Mouse (Mus musculus): ENCODE results near the gene Fnbp4. TPM values are rescaled to one million over a fixed set of nuclear protein-coding genes. Genes with fewer than 3 reads are reported as not detected.
A peak's percentile ranks its signal among the peaks of the same experiment; 100 is the strongest.

Fnbp4 gene
- polyA plus RNA-seq, 1 experiment from 2014 or later = 53.4 TPM

DNA sequence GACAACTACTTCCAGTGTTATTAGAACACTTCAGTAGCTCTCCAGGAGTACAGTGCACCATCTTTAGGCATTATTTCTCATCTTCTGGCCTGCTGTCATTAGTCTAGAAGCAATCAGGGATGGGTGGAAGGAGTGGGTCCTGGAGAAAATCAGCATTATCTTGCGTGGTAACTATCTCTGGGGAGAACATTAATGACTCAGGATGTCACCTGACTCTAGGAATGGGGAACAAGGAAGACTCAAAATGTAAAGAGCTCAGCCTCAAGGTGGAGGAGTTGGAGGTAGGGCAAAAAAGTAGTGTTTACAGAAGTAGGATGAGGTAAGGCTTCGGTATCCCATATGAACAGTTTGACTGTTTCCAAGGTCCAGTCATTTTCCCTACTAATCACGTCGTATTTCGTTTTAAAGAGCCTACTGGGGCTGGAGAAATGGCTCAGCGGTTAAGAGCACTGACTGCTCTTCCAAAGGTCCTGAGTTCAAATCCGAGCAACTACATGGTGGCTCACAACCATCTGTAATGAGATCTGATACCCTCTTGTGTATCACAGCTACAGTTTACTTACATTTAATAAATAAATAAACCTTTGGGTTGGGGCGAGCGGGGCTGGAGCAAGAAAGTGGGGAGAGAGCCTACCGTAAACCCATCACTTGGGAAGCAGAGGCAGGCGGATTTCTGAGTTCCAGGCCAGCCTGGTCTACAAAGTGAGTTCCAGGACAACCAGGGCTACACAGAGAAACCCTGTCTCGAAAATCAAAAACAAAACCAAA, 701 bp upstream of the Fnbp4 start:
- 55% methylated on average over 12 of the region's 12 CpGs for WGBS
- H3K4me3 ChIP-seq = peak overlapping the region; percentile 90
- H3K36me3 ChIP-seq = peaks cover 19% of the 10 kb centered on the region
- H3K4me1 ChIP-seq = peaks cover 22% of the 10 kb centered on the region
- peak overlapping the region; percentile 66 for H3K4me2 ChIP-seq
- no peaks in the 10 kb centered on the region for H3K9me3 ChIP-seq
- peak overlapping the region; percentile 89 for H3K27ac ChIP-seq (replicated peaks)
- no peak for ATAC-seq (ENCODE audit: extremely low read depth, insufficient number of reproducible peaks, low FRiP score, low TSS enrichment)
- H3K27me3 ChIP-seq (replicated peaks) = no peaks in the 10 kb centered on the region
- peak overlapping the region; percentile 21; the same call in 1 of the 2 replicates for H3K9ac ChIP-seq

DNA sequence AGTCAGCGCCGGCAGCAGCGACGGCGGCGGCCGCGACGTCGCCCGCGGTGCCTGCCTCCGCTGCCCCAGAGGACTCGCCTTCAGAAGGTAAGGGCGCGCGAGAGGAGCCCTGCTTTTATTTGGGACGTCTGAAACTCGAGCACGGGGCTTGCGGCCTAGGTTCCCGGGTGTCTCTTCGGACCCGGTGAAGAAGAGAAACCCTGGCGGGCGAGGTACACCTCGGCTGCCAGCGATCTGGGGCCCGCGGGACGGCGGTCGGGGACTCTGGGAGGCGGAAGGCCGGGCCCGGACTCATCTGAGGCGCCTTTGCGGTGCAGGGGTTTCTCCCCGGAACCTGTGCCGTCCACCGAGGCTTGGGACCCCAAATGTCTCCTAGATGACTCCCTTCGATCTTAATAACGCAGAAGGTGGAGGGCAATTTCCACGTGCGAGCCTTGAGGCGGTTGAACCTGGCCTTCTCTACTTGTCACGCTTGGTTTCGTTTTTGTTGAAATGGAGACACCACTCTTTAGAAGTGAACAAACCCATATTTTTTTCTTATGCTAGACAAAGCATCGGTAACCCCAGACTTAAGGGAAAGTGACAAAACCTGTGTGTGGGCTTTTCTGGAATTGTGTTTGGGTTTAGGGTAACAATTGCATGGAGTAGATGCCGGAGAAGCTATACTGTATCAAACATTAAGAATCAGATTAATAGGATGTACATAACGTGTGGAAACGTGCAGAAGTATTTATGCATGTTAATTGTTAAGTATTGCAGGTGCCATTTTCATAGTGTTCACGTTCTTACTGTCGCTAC, 769 bp downstream of the Fnbp4 start:
- H3K9ac ChIP-seq = peak overlapping the region; percentile 93
- peaks cover 29% of the 10 kb centered on the region for H3K36me3 ChIP-seq
- H3K27ac ChIP-seq (replicated peaks) = peak overlapping the region; percentile 99
- H3K4me3 ChIP-seq = peak overlapping the region; percentile 90
- H3K9me3 ChIP-seq = no peaks in the 10 kb centered on the region
- no peaks in the 10 kb centered on the region for H3K27me3 ChIP-seq (replicated peaks)
- peaks cover 29% of the 10 kb centered on the region for H3K4me1 ChIP-seq
- WGBS = under 1% methylated on average over 54 of the region's 54 CpGs
- ATAC-seq (ENCODE audit: extremely low read depth, insufficient number of reproducible peaks, low FRiP score, low TSS enrichment) = peak; percentile 20
- peak overlapping the region; percentile 89 for H3K4me2 ChIP-seq

DNA sequence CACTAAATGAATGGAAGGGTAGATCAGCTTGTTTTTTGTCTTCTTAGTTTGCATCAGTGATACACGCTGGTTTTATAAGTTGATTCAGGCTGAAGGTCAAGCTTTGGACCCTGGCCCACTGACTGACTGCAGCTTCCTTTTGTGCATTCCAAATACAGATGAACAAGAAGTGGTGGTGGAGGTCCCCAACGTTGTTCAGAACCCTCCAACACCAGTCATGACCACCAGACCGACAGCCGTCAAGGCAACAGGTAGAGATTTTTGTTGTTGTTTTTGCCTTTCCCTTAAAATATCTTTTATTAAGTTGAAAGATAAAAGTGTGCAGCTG, 1.3 kb downstream of the Fnbp4 start:
- no peaks in the 10 kb centered on the region for H3K9me3 ChIP-seq
- H3K4me2 ChIP-seq = peak overlapping the region; percentile 89
- WGBS = 15% methylated on average over 4 of the region's 4 CpGs
- peak overlapping the region; percentile 93 for H3K9ac ChIP-seq
- H3K4me3 ChIP-seq = peak overlapping the region; percentile 90
- ATAC-seq (ENCODE audit: extremely low read depth, insufficient number of reproducible peaks, low FRiP score, low TSS enrichment) = no peak
- peak overlapping the region; percentile 99 for H3K27ac ChIP-seq (replicated peaks)
- H3K27me3 ChIP-seq (replicated peaks) = no peaks in the 10 kb centered on the region
- H3K36me3 ChIP-seq = peaks cover 34% of the 10 kb centered on the region
- peaks cover 29% of the 10 kb centered on the region for H3K4me1 ChIP-seq

DNA sequence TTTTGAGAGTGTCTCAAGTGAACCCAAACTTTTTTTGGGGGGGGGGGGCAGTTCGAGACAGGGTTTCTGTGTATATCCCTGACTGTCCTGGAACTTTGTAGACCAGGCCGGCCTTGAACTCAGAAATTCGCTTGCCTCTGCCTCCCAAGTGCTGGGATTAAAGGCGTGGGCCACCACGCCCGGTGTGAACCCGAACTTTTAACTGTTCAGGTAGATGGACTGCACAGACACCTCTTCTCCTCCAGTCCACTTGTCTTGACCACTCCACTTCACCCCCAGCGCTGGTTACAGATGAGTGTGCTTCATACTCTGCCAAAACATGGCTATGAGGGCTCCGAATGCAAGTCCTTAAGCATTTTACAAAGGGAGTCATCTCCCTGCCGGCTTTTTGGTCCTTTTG, 2.0 kb downstream of the Fnbp4 start:
- H3K36me3 ChIP-seq = peaks cover 41% of the 10 kb centered on the region
- no peaks in the 10 kb centered on the region for H3K27me3 ChIP-seq (replicated peaks)
- WGBS = 85% methylated on average over 10 of the region's 10 CpGs
- H3K27ac ChIP-seq (replicated peaks) = no peak overlapping the region
- H3K9ac ChIP-seq = peak overlapping the region; percentile 93
- no peaks in the 10 kb centered on the region for H3K9me3 ChIP-seq
- H3K4me2 ChIP-seq = peak overlapping the region; percentile 89
- ATAC-seq (ENCODE audit: extremely low read depth, insufficient number of reproducible peaks, low FRiP score, low TSS enrichment) = no peak
- peak overlapping the region; percentile 90 for H3K4me3 ChIP-seq
- H3K4me1 ChIP-seq = peaks cover 29% of the 10 kb centered on the region

DNA sequence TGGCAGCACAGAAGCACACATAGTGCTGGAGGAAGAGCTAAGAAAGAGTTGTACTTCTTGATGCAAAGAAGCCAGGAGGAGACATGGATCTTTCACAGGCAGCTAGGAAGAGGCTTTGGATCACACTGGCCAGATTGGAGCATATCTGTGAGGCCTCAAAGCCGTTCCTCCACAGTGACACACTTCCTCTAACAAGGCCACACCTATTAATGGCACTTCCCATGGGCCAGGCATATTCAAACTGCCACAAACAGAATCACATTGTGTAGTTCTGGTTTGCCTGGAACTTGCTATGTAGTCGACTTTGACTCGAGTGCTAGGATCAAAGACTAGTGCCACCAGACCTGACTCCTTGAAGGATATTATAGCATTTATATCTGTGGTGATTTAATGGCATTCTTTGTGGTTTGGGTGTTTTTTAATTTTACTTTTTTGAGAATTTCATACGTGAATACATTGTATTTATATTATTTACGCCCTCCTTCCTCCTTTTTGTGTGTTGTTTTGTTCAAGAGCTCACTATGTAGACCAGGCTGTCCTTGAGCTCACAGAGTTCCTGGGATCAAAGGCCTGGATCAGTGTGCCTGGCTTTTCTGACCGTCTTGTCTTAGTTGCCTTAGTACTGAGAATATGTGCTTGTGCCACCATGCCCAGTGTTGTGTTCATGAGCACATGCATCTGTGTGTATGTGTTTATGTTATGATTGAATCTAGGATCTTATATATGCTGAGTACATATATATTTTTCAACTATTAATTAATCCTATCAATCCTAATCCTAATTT, 4.7 kb downstream of the Fnbp4 start:
- H3K27me3 ChIP-seq (replicated peaks) = no peaks in the 10 kb centered on the region
- H3K9ac ChIP-seq = no peak overlapping the region
- H3K4me2 ChIP-seq = peak overlapping the region; percentile 17
- H3K4me3 ChIP-seq = no peak overlapping the region
- H3K4me1 ChIP-seq = peaks cover 29% of the 10 kb centered on the region
- ATAC-seq (ENCODE audit: extremely low read depth, insufficient number of reproducible peaks, low FRiP score, low TSS enrichment) = no peak
- no peaks in the 10 kb centered on the region for H3K9me3 ChIP-seq
- H3K27ac ChIP-seq (replicated peaks) = no peak overlapping the region
- H3K36me3 ChIP-seq = peaks cover 68% of the 10 kb centered on the region
- WGBS = 74% methylated on average over 6 of the region's 6 CpGs

DNA sequence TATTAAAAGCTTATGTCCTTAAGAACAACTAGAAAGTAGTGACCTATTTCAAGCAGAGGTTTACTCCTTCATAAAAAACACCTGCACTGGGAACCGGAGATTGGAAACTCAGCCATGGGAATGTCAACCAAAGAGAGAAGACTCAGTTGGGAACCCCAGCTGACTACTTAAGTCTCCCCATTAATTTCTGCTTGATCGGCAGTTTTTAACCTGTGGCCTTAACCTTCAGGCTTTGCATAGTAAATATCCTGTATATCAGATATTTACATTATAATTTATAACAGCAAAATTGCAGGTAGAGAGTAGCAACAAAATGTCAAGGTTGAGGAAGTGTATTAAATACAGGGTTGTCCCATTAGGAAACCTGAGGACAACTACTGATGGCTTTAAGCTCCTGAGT, 8.4 kb downstream of the Fnbp4 start:
- Histone ChIP-seq H3K4me1 (peaks cover 15% of the 10 kb centered on the region), H3K4me3 (no peak overlapping the region), H3K9me3 (no peaks in the 10 kb centered on the region), H3K36me3 (peaks cover 89% of the 10 kb centered on the region), H3K4me2 (no peak overlapping the region), H3K9ac (no peak overlapping the region), H3K27ac (replicated peaks) (no peak overlapping the region), H3K27me3 (replicated peaks) (no peaks in the 10 kb centered on the region)
- WGBS = 88% methylated on average over 2 of the region's 2 CpGs
- ATAC-seq (ENCODE audit: extremely low read depth, insufficient number of reproducible peaks, low FRiP score, low TSS enrichment) = no peak

DNA sequence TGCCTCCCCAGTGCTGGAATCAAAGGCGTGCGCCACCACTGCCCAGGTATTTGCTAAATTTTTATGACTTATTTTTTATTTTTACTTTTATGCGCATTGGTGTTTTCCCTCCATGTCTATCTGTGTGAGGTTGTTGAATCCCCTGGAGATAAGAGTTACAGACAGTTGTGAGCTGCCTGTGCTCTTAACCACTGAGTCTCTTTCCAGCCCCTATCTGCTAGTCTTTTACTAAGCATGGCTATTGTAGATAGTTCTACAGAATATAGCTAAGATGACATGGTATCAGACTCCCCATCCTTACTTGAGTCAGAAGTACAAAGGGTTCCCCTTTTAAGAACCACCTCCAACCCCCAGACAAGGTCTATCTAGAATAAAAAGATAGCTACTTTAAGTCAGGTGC, 9.0 kb downstream of the Fnbp4 start:
- WGBS = 90% methylated on average over 3 of the region's 3 CpGs
- Histone ChIP-seq H3K9me3 (no peaks in the 10 kb centered on the region), H3K36me3 (peaks cover 92% of the 10 kb centered on the region)

DNA sequence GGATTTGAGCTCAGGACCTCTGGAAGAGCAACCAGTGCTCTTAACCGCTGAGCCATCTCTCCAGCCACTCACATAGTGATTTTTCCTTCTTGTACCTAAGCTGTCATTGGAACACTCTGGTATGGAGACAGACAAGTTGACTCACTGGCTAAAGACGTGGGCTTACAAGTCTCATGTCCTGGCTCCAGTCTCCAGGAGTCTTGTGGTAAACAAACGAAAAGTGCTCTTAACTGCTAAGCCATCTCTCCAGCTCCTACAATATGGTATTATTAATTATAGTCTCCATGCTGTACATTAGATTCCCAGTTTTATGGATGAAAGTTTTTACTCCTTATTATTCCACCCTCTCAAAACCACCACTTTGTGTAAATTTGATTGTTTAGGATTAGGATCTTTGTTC, 20.0 kb downstream of the Fnbp4 start:
- ATAC-seq (ENCODE audit: extremely low read depth, insufficient number of reproducible peaks, low FRiP score, low TSS enrichment) = no peak
- H3K4me2 ChIP-seq = no peak overlapping the region
- 81% methylated on average over 3 of the region's 3 CpGs for WGBS
- H3K4me3 ChIP-seq = no peak overlapping the region
- no peaks in the 10 kb centered on the region for H3K4me1 ChIP-seq
- H3K9ac ChIP-seq = no peak overlapping the region
- no peaks in the 10 kb centered on the region for H3K9me3 ChIP-seq
- H3K36me3 ChIP-seq = peaks cover 96% of the 10 kb centered on the region
- no peaks in the 10 kb centered on the region for H3K27me3 ChIP-seq (replicated peaks)
- H3K27ac ChIP-seq (replicated peaks) = no peak overlapping the region

More for the DNA sequence above, 9.0 kb downstream of the Fnbp4 start:
- H3K27me3 ChIP-seq (replicated peaks) = no peaks in the 10 kb centered on the region
- H3K4me3 ChIP-seq = no peak overlapping the region
- ATAC-seq (ENCODE audit: extremely low read depth, insufficient number of reproducible peaks, low FRiP score, low TSS enrichment) = no peak
- no peak overlapping the region for H3K9ac ChIP-seq
- H3K4me1 ChIP-seq = peaks cover 9% of the 10 kb centered on the region
- no peak overlapping the region for H3K4me2 ChIP-seq
- no peak overlapping the region for H3K27ac ChIP-seq (replicated peaks)

DNA sequence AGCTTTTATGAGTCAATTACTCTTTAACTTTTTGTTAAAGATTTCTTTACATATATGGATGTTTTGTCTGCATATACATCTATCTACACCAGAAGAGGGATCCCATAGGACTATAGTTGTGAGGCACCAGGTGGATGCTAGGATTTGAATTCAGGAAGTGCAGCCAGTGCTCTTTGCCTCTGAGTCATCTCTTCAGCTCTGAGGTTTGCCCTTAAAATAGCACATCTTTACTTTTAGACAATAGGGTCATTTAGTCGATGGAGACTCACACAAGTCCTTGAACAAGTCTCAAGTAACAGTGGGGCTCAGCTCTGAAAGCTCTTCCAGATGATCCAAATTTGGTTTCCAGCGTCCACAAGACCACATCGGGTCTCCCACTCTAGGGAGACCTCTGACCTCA, 36.2 kb downstream of the Fnbp4 start:
- Histone ChIP-seq H3K27ac (replicated peaks) (no peak overlapping the region), H3K36me3 (peaks cover 50% of the 10 kb centered on the region), H3K4me2 (no peak overlapping the region), H3K9me3 (no peaks in the 10 kb centered on the region), H3K27me3 (replicated peaks) (peaks cover 12% of the 10 kb centered on the region; the same call in 1 of the 2 replicates), H3K9ac (no peak overlapping the region), H3K4me1 (peaks cover 19% of the 10 kb centered on the region), H3K4me3 (no peak overlapping the region)
- ATAC-seq (ENCODE audit: extremely low read depth, insufficient number of reproducible peaks, low FRiP score, low TSS enrichment) = no peak
- WGBS = 23% methylated on average over 3 of the region's 3 CpGs

DNA sequence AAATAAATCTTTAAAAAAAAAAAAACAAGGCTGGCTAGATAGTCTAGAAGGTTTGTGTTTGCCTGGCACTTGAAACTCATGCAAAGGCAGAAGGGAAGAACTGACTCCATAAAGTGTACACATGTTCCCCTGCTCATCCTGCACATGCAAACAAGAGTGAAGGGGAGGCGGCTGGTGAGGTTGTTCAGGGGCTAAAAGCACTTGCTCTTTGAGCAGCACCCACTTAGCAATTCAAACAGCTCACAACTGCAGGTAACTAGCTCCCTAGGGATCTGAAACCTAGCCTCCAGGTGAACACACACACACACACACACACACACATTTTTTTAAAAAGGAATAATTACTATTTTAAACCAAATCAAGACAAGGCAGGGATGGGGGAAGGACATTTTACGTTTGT, 36.8 kb downstream of the Fnbp4 start:
- H3K9ac ChIP-seq = peak overlapping the region; percentile 82; the same call in 1 of the 2 replicates
- 0 out of 2 replicates have a peak overlapping the region, but pooled peaks have one; percentile 17 for H3K27ac ChIP-seq (replicated peaks)
- no peak overlapping the region for H3K4me3 ChIP-seq
- H3K4me2 ChIP-seq = peak overlapping the region; percentile 97
- ATAC-seq (ENCODE audit: extremely low read depth, insufficient number of reproducible peaks, low FRiP score, low TSS enrichment) = no peak
- no peaks in the 10 kb centered on the region for H3K9me3 ChIP-seq
- H3K27me3 ChIP-seq (replicated peaks) = peaks cover 12% of the 10 kb centered on the region; the same call in 1 of the 2 replicates
- 45% methylated on average over 2 of the region's 2 CpGs for WGBS
- H3K36me3 ChIP-seq = peaks cover 44% of the 10 kb centered on the region
- peaks cover 19% of the 10 kb centered on the region for H3K4me1 ChIP-seq

DNA sequence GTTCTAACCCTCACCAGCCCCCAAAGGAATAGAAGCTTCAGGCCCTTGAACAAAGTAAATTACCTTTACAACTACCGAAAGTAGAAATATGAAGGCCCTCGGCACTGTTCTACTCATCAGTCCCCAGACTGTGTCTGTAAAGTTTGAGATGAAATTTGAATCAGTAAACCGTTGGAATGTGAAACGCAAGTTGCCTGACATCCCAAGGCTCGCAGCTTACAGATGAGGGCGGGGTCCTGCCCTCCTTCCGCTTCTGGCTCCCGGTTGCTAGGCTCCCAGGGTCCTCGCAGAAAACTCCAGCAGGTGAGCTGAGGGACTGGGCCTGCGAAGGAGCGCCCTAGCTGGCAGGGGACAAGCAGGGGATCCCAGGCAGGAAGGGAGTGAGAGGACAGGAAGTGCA, 37.3 kb downstream of the Fnbp4 start, which contains the start of gene Agbl2:
TSS of gene Agbl2 (plus strand) at position 270 of the 400 bp plus-strand sequence.
- H3K9me3 ChIP-seq = no peaks in the 10 kb centered on the region
- H3K27ac ChIP-seq (replicated peaks) = 0 out of 2 replicates have a peak within 1 kb of the TSS, but pooled peaks have one; percentile 17
- H3K36me3 ChIP-seq = peaks cover 39% of the 10 kb centered on the region
- no peak for ATAC-seq (ENCODE audit: extremely low read depth, insufficient number of reproducible peaks, low FRiP score, low TSS enrichment)
- peak within 1 kb of the TSS; percentile 97 for H3K4me2 ChIP-seq
- H3K4me1 ChIP-seq = peaks cover 19% of the 10 kb centered on the region
- peaks cover 12% of the 10 kb centered on the region; the same call in 1 of the 2 replicates for H3K27me3 ChIP-seq (replicated peaks)
- peak within 1 kb of the TSS; percentile 82 for H3K9ac ChIP-seq
- H3K4me3 ChIP-seq = peak within 1 kb of the TSS; percentile 65
- 3% methylated on average over 11 of the region's 11 CpGs for WGBS
